Comparison of ENCODE assay signal across 24 mouse cellular contexts in genomic region chr2:72228881-72229280, GRCm38 (mm10). TPM values are rescaled to one million over a fixed set of nuclear protein-coding genes. Genes with fewer than 3 reads are reported as not detected.
DNase-seq lines count a peak whose midpoint lies in the region; ATAC-seq and TF ChIP-seq lines count a peak whose summit lies in the region.
"Had no signal": no experiment of that assay in that cellular context is flagged by ENCODE, and none has a peak within 500 bp of the region (broad histone marks: within the 10 kb centered on the region; RNA-seq: fewer than 3 reads in every experiment).

No protein-coding gene starts in this region.

- H3K9me3 ChIP-seq in hindbrain, embryonic 12.5 days (replicated peaks): no peaks in the 10 kb centered on the region
- no peaks in the 10 kb centered on the region for H3K9me3 ChIP-seq in hindbrain, embryonic 16.5 days (ENCODE audit: control insufficient read depth, low read length)
- H3K9me3 ChIP-seq in ES-E14 (ENCODE audit: control insufficient read depth, insufficient read depth, low read depth, low read length): no peaks in the 10 kb centered on the region
- H3K9me3 ChIP-seq in limb, embryonic 10.5 days (replicated peaks): no peaks in the 10 kb centered on the region
- no peaks in the 10 kb centered on the region for H3K9me3 ChIP-seq in midbrain, postnatal 0 days (ENCODE audit: low read length)
- H3K9me3 ChIP-seq: embryonic facial prominence, embryonic 15.5 days; liver, embryonic 13.5 days; stomach, embryonic 15.5 days had no signal

- no peak overlapping the region for H3K4me3 ChIP-seq in hindbrain, embryonic 12.5 days
- H3K4me3 ChIP-seq in hindbrain, embryonic 16.5 days (ENCODE audit: low read length): no peak overlapping the region
- peak overlapping the region; percentile 8 to 10; a peak in 2 of 4 replicates for H3K4me3 ChIP-seq in ES-E14 (ENCODE audit: insufficient read depth in 1 of 2, low read depth in 1 of 2, low read length in 2 of 2, poor library complexity in 1 of 2, severe bottlenecking in 1 of 2)
- H3K4me3 ChIP-seq in limb, embryonic 10.5 days: peak overlapping the region; percentile 15; the same call in 1 of the 2 replicates
- H3K4me3 ChIP-seq in midbrain, postnatal 0 days (ENCODE audit: low read depth, low read length): no peak overlapping the region
- H3K4me3 ChIP-seq: embryonic facial prominence, embryonic 15.5 days; layer of hippocampus, adult 2 months; liver, embryonic 13.5 days; stomach, embryonic 15.5 days had no signal

- peaks cover 4% of the 10 kb centered on the region; the same call in 1 of the 2 replicates for H3K27me3 ChIP-seq in hindbrain, embryonic 12.5 days
- H3K27me3 ChIP-seq in hindbrain, embryonic 16.5 days (replicated peaks; ENCODE audit: control insufficient read depth, insufficient read depth, low read length): no peaks in the 10 kb centered on the region
- H3K27me3 ChIP-seq in limb, embryonic 10.5 days (ENCODE audit: low read depth, poor library complexity, severe bottlenecking): peaks cover 17% of the 10 kb centered on the region
- H3K27me3 ChIP-seq in midbrain, postnatal 0 days (ENCODE audit: insufficient read depth, low read length): no peaks in the 10 kb centered on the region
- H3K27me3 ChIP-seq: embryonic facial prominence, embryonic 15.5 days; liver, embryonic 13.5 days had no signal

- no peaks in the 10 kb centered on the region for H3K36me3 ChIP-seq in hindbrain, embryonic 12.5 days
- peaks cover 7% of the 10 kb centered on the region; the same call in 1 of the 2 replicates for H3K36me3 ChIP-seq in hindbrain, embryonic 16.5 days (ENCODE audit: control insufficient read depth, insufficient read depth, low read length)
- H3K36me3 ChIP-seq in ES-E14 (ENCODE audit: control insufficient read depth, insufficient read depth, low read length, poor library complexity, severe bottlenecking): no peaks in the 10 kb centered on the region
- no peaks in the 10 kb centered on the region for H3K36me3 ChIP-seq in limb, embryonic 10.5 days
- peaks cover 18% of the 10 kb centered on the region for H3K36me3 ChIP-seq in midbrain, postnatal 0 days (ENCODE audit: insufficient read depth, low read length)
- H3K36me3 ChIP-seq: embryonic facial prominence, embryonic 15.5 days; liver, embryonic 13.5 days; stomach, embryonic 15.5 days had no signal

- H3K4me2 ChIP-seq in hindbrain, embryonic 12.5 days (replicated peaks): 0 out of 2 replicates have a peak overlapping the region, but pooled peaks have one; percentile 15
- no peak overlapping the region for H3K4me2 ChIP-seq in hindbrain, embryonic 16.5 days (ENCODE audit: low read length)
- no peak overlapping the region for H3K4me2 ChIP-seq in midbrain, postnatal 0 days (ENCODE audit: low read depth, low read length, poor library complexity, severe bottlenecking)
- H3K4me2 ChIP-seq: embryonic facial prominence, embryonic 15.5 days; liver, embryonic 13.5 days; lung, embryonic 14.5 days; stomach, embryonic 15.5 days had no signal

- no peaks in the 10 kb centered on the region for H3K4me1 ChIP-seq in hindbrain, embryonic 12.5 days
- no peaks in the 10 kb centered on the region for H3K4me1 ChIP-seq in hindbrain, embryonic 16.5 days (ENCODE audit: control insufficient read depth, insufficient read depth, low read depth, low read length)
- no peaks in the 10 kb centered on the region for H3K4me1 ChIP-seq in ES-E14 (ENCODE audit: control insufficient read depth in 2 of 2, insufficient read depth in 2 of 2, low read length in 2 of 2, poor library complexity in 1 of 2)
- peaks cover 32% of the 10 kb centered on the region for H3K4me1 ChIP-seq in limb, embryonic 10.5 days
- no peaks in the 10 kb centered on the region for H3K4me1 ChIP-seq in midbrain, postnatal 0 days (ENCODE audit: insufficient read depth, low read length)
- H3K4me1 ChIP-seq: liver, embryonic 13.5 days; stomach, embryonic 15.5 days had no signal

- no peak overlapping the region for H3K9ac ChIP-seq in hindbrain, embryonic 12.5 days
- H3K9ac ChIP-seq in hindbrain, embryonic 16.5 days (ENCODE audit: low read depth, low read length): no peak overlapping the region
- no peak overlapping the region for H3K9ac ChIP-seq in ES-E14 (ENCODE audit: insufficient read depth, low read depth, low read length, poor library complexity, severe bottlenecking)
- H3K9ac ChIP-seq in midbrain, postnatal 0 days (replicated peaks; ENCODE audit: low read length, poor library complexity, severe bottlenecking): no peak overlapping the region
- H3K9ac ChIP-seq: embryonic facial prominence, embryonic 15.5 days; liver, embryonic 13.5 days; lung, embryonic 14.5 days; stomach, embryonic 15.5 days had no signal

- ATAC-seq in hindbrain, embryonic 12.5 days (ENCODE audit: low FRiP score): no peak
- no peak for ATAC-seq in hindbrain, embryonic 16.5 days
- no peak for ATAC-seq in midbrain, postnatal 0 days (ENCODE audit: low FRiP score)
- ATAC-seq: forebrain, embryonic 16.5 days had no signal

- 71% methylated on average over 14 of the region's 14 CpGs for WGBS in hindbrain, embryonic 12.5 days
- WGBS in hindbrain, embryonic 16.5 days: 58% methylated on average over 14 of the region's 14 CpGs
- WGBS in limb, embryonic 10.5 days: 53% methylated on average over 14 of the region's 14 CpGs
- WGBS in midbrain, postnatal 0 days: 71% methylated on average over 14 of the region's 14 CpGs

- no peak overlapping the region for H3K27ac ChIP-seq in hindbrain, embryonic 12.5 days
- no peak overlapping the region for H3K27ac ChIP-seq in hindbrain, embryonic 16.5 days (ENCODE audit: low read depth, low read length)
- no peak overlapping the region for H3K27ac ChIP-seq in ES-E14 (ENCODE audit: insufficient read depth, low read depth, low read length, poor library complexity, severe bottlenecking)
- peak overlapping the region; percentile 71 for H3K27ac ChIP-seq in limb, embryonic 10.5 days
- H3K27ac ChIP-seq in midbrain, postnatal 0 days (ENCODE audit: low read depth, low read length): no peak overlapping the region
- H3K27ac ChIP-seq: embryonic facial prominence, embryonic 15.5 days; layer of hippocampus, adult 2 months; liver, embryonic 13.5 days; macrophage; stomach, embryonic 15.5 days had no signal

- no peak for DNase-seq in ES-E14 (ENCODE audit: low read depth, low spot score)
- DNase-seq in limb, embryonic 10.5 days (ENCODE audit: low spot score): peak; percentile 50
- peak; percentile 16 for DNase-seq in midbrain, postnatal 0 days (ENCODE audit: low spot score)
- DNase-seq in adrenal gland, postnatal 4 days (ENCODE audit: low spot score in 2 of 2): no peak
- DNase-seq in frontal cortex, postnatal 36 days (ENCODE audit: low spot score in 2 of 2): no peak
- DNase-seq: adrenal gland, adult 2 months; B cell, adult 2 months; cerebellum, adult 11-12 months; cerebellum, postnatal 14 days; heart, postnatal 4 days; kidney, adult 8-10 months; kidney, postnatal 14 days; layer of hippocampus, postnatal 36 days; liver, embryonic 13.5 days; lung, embryonic 14.5 days; retina, postnatal 1 day; thymus, adult 18-20 months had no signal

- no peak for TF ChIP-seq CTCF in midbrain, postnatal 0 days (IDR thresholded peaks at IDR 0.05)

- in situ Hi-C loops in ES-E14 (cut with MboI; ENCODE audit: low sequenced_read_pairs in 2 of 2, unreplicated experiment in 2 of 2): loop anchor here in 1 of 2 experiments (25.0 kb wide), 1 partner anchor 1058 kb away; no protein-coding TSS in a partner anchor

TF ChIP-seq in ES-E14, 5 proteins besides CTCF, POLR2A, EP300 and RAD21:
- TF ChIP-seq MAFK (IDR thresholded peaks at IDR 0.05; ENCODE audit: insufficient read depth, low read depth, low read length) (no peak), ZC3H11A (IDR thresholded peaks at IDR 0.05; ENCODE audit: borderline replicate concordance, low read depth, low read length) (no peak), CHD2 (IDR thresholded peaks at IDR 0.05; ENCODE audit: low read depth, low read length) (no peak)

RNA-seq across cellular contexts. Expression of gene Map3k20, which starts 56.6 kb away (rescaled TPM):
- 9.4 and 11.0 TPM in 2 replicates for polyA plus RNA-seq in hindbrain, embryonic 12.5 days (2016; fragmentation: Nextera tagmentation; extraction: Ambion mirVana)
- 3.3 and 4.4 TPM in 2 replicates for polyA plus RNA-seq in hindbrain, embryonic 16.5 days (2015; fragmentation: Nextera tagmentation; extraction: Ambion mirVana)
- 16.9 and 20.3 TPM in 2 replicates for total RNA-seq in ES-E14 (2012; rRNA removed)
- polyA plus RNA-seq in limb, embryonic 10.5 days (2016; fragmentation: Nextera tagmentation; extraction: Ambion mirVana): 9.9 and 10.4 TPM in 2 replicates
- total RNA-seq in midbrain, postnatal 0 days (2014; rRNA removed): 8.0 and 8.5 TPM in 2 replicates
- 3.4 and 3.6 TPM in 2 replicates for polyA plus RNA-seq in midbrain, postnatal 0 days (2015; fragmentation: Nextera tagmentation; extraction: Ambion mirVana)
- total RNA-seq in adrenal gland, postnatal 4 days (2021): 10 to 100 TPM; 40.8 to 43.4 TPM

Comparison
In these comparisons a context has a peak if more than half of its experiments do, and no peak if none do; other contexts are left out.
1. H3K4me3 ChIP-seq: peak in ES-E14 (2 of 2) and limb, embryonic 10.5 days (single experiment); none in hindbrain, embryonic 12.5 days (single experiment), hindbrain, embryonic 16.5 days (single experiment) and midbrain, postnatal 0 days (single experiment).
2. DNase-seq: peak in limb, embryonic 10.5 days (single experiment) and midbrain, postnatal 0 days (single experiment); none in ES-E14 (single experiment), adrenal gland, postnatal 4 days (0 of 2) and frontal cortex, postnatal 36 days (0 of 2).